Mouse (Mus musculus) kidney, adult 10 weeks (tissue): ENCODE results near the gene Apoc4. TPM values are rescaled to one million over a fixed set of nuclear protein-coding genes. Genes with fewer than 3 reads are reported as not detected.

ENCODE experiments used
- polyA plus RNA-seq: library from polyadenylated mRNA; stranded (reverse); fragments of 350-450 nt; fragmentation: Illumina TruSeq; extraction: RNeasy Lipid Tissue Mini Kit (QIAGEN cat#74804); gene quantifications from one replicate; pipeline ENCODE4 v1.2.3, GENCODE M21; 2014; ENCODE audit warnings: low read depth, low replicate concordance

The Apoc4 gene
- not detected for polyA plus RNA-seq

GRCm38 (mm10) chr7:19681202-19681694 is at the start of gene Apoc4, which contains the start of gene Gm44805:
Apoc4 (minus strand) TSS chr7:19681479.
Gm44805 (minus strand) TSS chr7:19681423.

GRCm38 (mm10) chr7:19715239-19716054 is 34.2 kb upstream of the Apoc4 start, which contains the start of gene Tomm40:
Tomm40 (minus strand) TSS chr7:19715438.

GRCm38 (mm10) chr7:19698907-19699826 is 17.9 kb upstream of the Apoc4 start, which contains the start of gene Apoe:
Apoe (minus strand) TSS chr7:19699188.

GRCm38 (mm10) chr7:19691873-19692865 is 10.9 kb upstream of the Apoc4 start, which contains the start of gene Apoc1:
Apoc1 (minus strand) TSS chr7:19692660.

GRCm38 (mm10) chr7:19677872-19678271 is 3.4 kb downstream of the Apoc4 start, which contains the start of gene Apoc2:
Apoc2 (minus strand) TSS chr7:19677941.

GRCm38 (mm10) chr7:19664955-19665841 is 16.1 kb downstream of the Apoc4 start, which contains the start of gene Clptm1:
Clptm1 (minus strand) TSS chr7:19665033.

GRCm38 (mm10) chr7:19629361-19629734 is 51.9 kb downstream of the Apoc4 start, which contains the start of gene Relb:
Relb (minus strand) TSS chr7:19629438.

Other genes starting within 250 kb of the Apoc4 start
- 0.89 TPM for gene Mark4, start 222.7 kb downstream of the Apoc4 start, polyA plus RNA-seq
- gene Exoc3l2, start 218.1 kb downstream of the Apoc4 start, polyA plus RNA-seq = 1.4 TPM
- 4.8 TPM for gene Bloc1s3, start 173.1 kb downstream of the Apoc4 start, polyA plus RNA-seq
- not detected for gene Trappc6a, start 173.1 kb downstream of the Apoc4 start, polyA plus RNA-seq
- gene Nkpd1, start 163.6 kb downstream of the Apoc4 start, polyA plus RNA-seq = not detected
- 0.49 TPM for gene Ppp1r37, start 118.4 kb downstream of the Apoc4 start, polyA plus RNA-seq
- not detected for gene Zfp296, start 104.2 kb downstream of the Apoc4 start, polyA plus RNA-seq
- gene Gemin7, start 103.9 kb downstream of the Apoc4 start, polyA plus RNA-seq = 19.0 TPM
- 1.5 TPM for gene Clasrp, start 77.0 kb downstream of the Apoc4 start, polyA plus RNA-seq
- gene Relb, start 52.0 kb downstream of the Apoc4 start, polyA plus RNA-seq = 0.61 TPM
- gene Clptm1, start 16.4 kb downstream of the Apoc4 start, polyA plus RNA-seq = 26.7 TPM
- gene Apoc2, start 3.5 kb downstream of the Apoc4 start, polyA plus RNA-seq = not detected
- gene Gm44805, start 56 bp downstream of the Apoc4 start, polyA plus RNA-seq = not detected
- gene Apoc1, start 11.2 kb upstream of the Apoc4 start, polyA plus RNA-seq = not detected
- 4.9 TPM for gene Apoe, start 17.7 kb upstream of the Apoc4 start, polyA plus RNA-seq
- gene Tomm40, start 34.0 kb upstream of the Apoc4 start, polyA plus RNA-seq = 0.28 TPM
- gene Nectin2, start 69.0 kb upstream of the Apoc4 start, polyA plus RNA-seq = 2.4 TPM
- 0.36 TPM for gene Bcam, start 89.5 kb upstream of the Apoc4 start, polyA plus RNA-seq
- gene Cblc, start 115.3 kb upstream of the Apoc4 start, polyA plus RNA-seq = 1.1 TPM
- gene Bcl3, start 141.3 kb upstream of the Apoc4 start, polyA plus RNA-seq = not detected
- gene Gm19345, start 170.5 kb upstream of the Apoc4 start, polyA plus RNA-seq = not detected
- not detected for gene Ceacam16, start 179.8 kb upstream of the Apoc4 start, polyA plus RNA-seq
- 0.12 TPM for gene Ceacam19, start 206.5 kb upstream of the Apoc4 start, polyA plus RNA-seq
- 11.8 TPM for gene Pvr, start 239.7 kb upstream of the Apoc4 start, polyA plus RNA-seq